Mouse (Mus musculus) hindbrain, embryonic 11.5 days (tissue): ENCODE data around the gene Myo1b. TPM values are rescaled to one million over a fixed set of nuclear protein-coding genes. Genes with fewer than 3 reads are reported as not detected.

ENCODE experiments used
- ATAC-seq: fragments of 200-750 bp; cut with Nextera tagmentation; 2 replicates; pipeline ENCODE4 v1.8.0; 2017; ENCODE audit warnings: mild to moderate bottlenecking, moderate TSS enrichment, moderate library complexity; ENCODE audit not compliant: low FRiP score
- DNase-seq: peaks from one replicate; pipeline ENCODE4 v3.0.0-alpha.2; 2015; ENCODE audit warnings: low spot score
- H3K27ac ChIP-seq: fragments of 300-500 bp; sonication (generic); 2 replicates; pipeline ENCODE4 v1.5.1; 2014; ENCODE audit warnings: mild to moderate bottlenecking, low read depth, low read length
- H3K27me3 ChIP-seq: fragments of 300-500 bp; sonication (generic); 2 replicates; pipeline ENCODE4 v1.6.1; 2014; ENCODE audit warnings: mild to moderate bottlenecking, low read length, moderate library complexity, mixed read lengths; ENCODE audit not compliant: control insufficient read depth, insufficient read depth
- H3K36me3 ChIP-seq: fragments of 300-500 bp; sonication (generic); 2 replicates; pipeline ENCODE4 v1.6.1; 2014; ENCODE audit warnings: mild to moderate bottlenecking, low read length, moderate library complexity, mixed read lengths; ENCODE audit not compliant: control insufficient read depth, insufficient read depth
- H3K4me1 ChIP-seq: fragments of 300-500 bp; sonication (generic); replicated peaks from 2 replicates; pipeline ENCODE4 v1.6.1; 2014; ENCODE audit warnings: low read length, mixed read lengths; ENCODE audit not compliant: control insufficient read depth, insufficient read depth
- H3K4me2 ChIP-seq: fragments of 300-500 bp; sonication (generic); replicated peaks from 2 replicates; pipeline ENCODE4 v1.6.1; 2014; ENCODE audit warnings: mild to moderate bottlenecking, low read depth, low read length
- H3K4me3 ChIP-seq: fragments of 300-500 bp; sonication (generic); 2 replicates; pipeline ENCODE4 v1.5.1; 2014; ENCODE audit warnings: low read depth, low read length
- H3K9ac ChIP-seq: fragments of 300-500 bp; sonication (generic); 2 replicates; pipeline ENCODE4 v1.6.1; 2014; ENCODE audit warnings: low read depth, low read length
- H3K9me3 ChIP-seq: fragments of 300-500 bp; sonication (generic); 2 replicates; pipeline ENCODE4 v1.6.1; 2016; ENCODE audit warnings: low read length; ENCODE audit not compliant: control insufficient read depth
- WGBS: fragments of 180-500 bp; shearing (Covaris S2); extraction: QIAGEN DNeasy Blood & Tissue Kit; methylation state at CpG from one replicate; pipeline ENCODE4 v1.1.7; 2014; 5-methylcytosine and 5-hydroxymethylcytosine counted together
- polyA plus RNA-seq: library from polyadenylated mRNA; unstranded; fragments of >200 nt; fragmentation: Nextera tagmentation; extraction: Ambion mirVana; gene quantifications from 2 replicates; pipeline ENCODE4 v1.2.1, GENCODE M21; 2014

Myo1b gene
- polyA plus RNA-seq, 1 experiment from 2014 or later: 156 TPM

- H3K9ac ChIP-seq: no peak overlapping the region
- 51% methylated on average over 11 of the region's 12 CpGs for WGBS
- no peaks in the 10 kb centered on the region for H3K9me3 ChIP-seq
- ATAC-seq: no peak
- no peak overlapping the region for H3K4me3 ChIP-seq
- 0 out of 2 replicates have a peak, but pooled peaks cover 3% of the 10 kb centered on the region for H3K36me3 ChIP-seq
- no peak overlapping the region for H3K4me2 ChIP-seq
- no peak for DNase-seq
- no peaks in the 10 kb centered on the region for H3K27me3 ChIP-seq
- no peaks in the 10 kb centered on the region for H3K4me1 ChIP-seq
- H3K27ac ChIP-seq: no peak overlapping the region
Observed at GRCm38 (mm10) chr1:51804296-51805039, 111.4 kb downstream of the Myo1b start.

- Histone ChIP-seq H3K36me3 (0 out of 2 replicates have a peak, but pooled peaks cover 3% of the 10 kb centered on the region), H3K9me3 (no peaks in the 10 kb centered on the region), H3K27ac (no peak overlapping the region), H3K4me3 (no peak overlapping the region), H3K27me3 (no peaks in the 10 kb centered on the region), H3K4me1 (peaks cover 6% of the 10 kb centered on the region; the same call in 1 of the 2 replicates), H3K4me2 (no peak overlapping the region), H3K9ac (no peak overlapping the region)
- DNase-seq (peak; percentile 21), ATAC-seq (peak; percentile 73; the same call in 1 of the 2 replicates)
- 65% methylated on average over 7 of the region's 7 CpGs for WGBS
Observed at GRCm38 (mm10) chr1:51798011-51798471, 117.8 kb downstream of the Myo1b start.

GRCm38 (mm10) chr1:51795586-51796309, 120.1 kb downstream of the Myo1b start:
- peak; percentile 41 for DNase-seq
- no peaks in the 10 kb centered on the region for H3K27me3 ChIP-seq

GRCm38 (mm10) chr1:51789269-51789668, 126.6 kb downstream of the Myo1b start:
- no peak overlapping the region for H3K27ac ChIP-seq
- ATAC-seq (no peak), DNase-seq (no peak)
- no peak overlapping the region for H3K4me2 ChIP-seq
- H3K9me3 ChIP-seq: 0 out of 2 replicates have a peak, but pooled peaks cover 2% of the 10 kb centered on the region
- no peak overlapping the region for H3K9ac ChIP-seq
- peaks cover 7% of the 10 kb centered on the region for H3K36me3 ChIP-seq
- no peaks in the 10 kb centered on the region for H3K4me1 ChIP-seq
- no peak overlapping the region for H3K4me3 ChIP-seq
- no peaks in the 10 kb centered on the region for H3K27me3 ChIP-seq
- 70% methylated on average over 6 of the region's 6 CpGs for WGBS

More at GRCm38 (mm10) chr1:51795586-51796309, 120.1 kb downstream of the Myo1b start:
- no peak overlapping the region for H3K4me2 ChIP-seq
- ATAC-seq: peak; percentile 66
- H3K4me1 ChIP-seq: peaks cover 6% of the 10 kb centered on the region; the same call in 1 of the 2 replicates
- no peak overlapping the region for H3K4me3 ChIP-seq
- H3K9ac ChIP-seq: no peak overlapping the region
- peak overlapping the region; percentile 43 for H3K27ac ChIP-seq
- H3K9me3 ChIP-seq: 0 out of 2 replicates have a peak, but pooled peaks cover 2% of the 10 kb centered on the region
- peaks cover 10% of the 10 kb centered on the region for H3K36me3 ChIP-seq
- 70% methylated on average over 9 of the region's 9 CpGs for WGBS

DNA sequence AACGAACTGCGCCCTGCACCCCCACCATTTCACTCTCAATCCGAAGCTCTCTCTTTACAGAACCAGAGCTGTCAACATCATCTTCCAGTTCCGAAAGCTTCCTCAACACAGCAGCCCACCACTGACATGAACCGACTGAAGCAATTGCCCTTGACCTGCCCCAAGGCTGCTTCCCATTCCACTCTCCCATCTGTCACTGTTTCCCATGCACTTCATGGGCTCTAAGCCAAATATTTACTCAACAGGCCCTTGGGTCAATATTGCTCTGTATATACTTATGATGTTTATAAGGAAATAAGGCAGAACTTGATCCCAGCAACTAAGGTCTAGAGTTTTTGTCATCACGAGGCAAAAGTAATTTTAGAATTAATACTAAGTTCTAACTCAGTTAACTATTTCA, 133.8 kb downstream of the Myo1b start:
- no peak overlapping the region for H3K27ac ChIP-seq
- H3K4me2 ChIP-seq: no peak overlapping the region
- no peak overlapping the region for H3K9ac ChIP-seq
- H3K36me3 ChIP-seq: no peaks in the 10 kb centered on the region
- no peak for DNase-seq
- no peaks in the 10 kb centered on the region for H3K4me1 ChIP-seq
- 74% methylated on average over 6 of the region's 6 CpGs for WGBS
- no peak for ATAC-seq
- H3K9me3 ChIP-seq: no peaks in the 10 kb centered on the region
- H3K27me3 ChIP-seq: no peaks in the 10 kb centered on the region
- no peak overlapping the region for H3K4me3 ChIP-seq

- H3K36me3 ChIP-seq: peaks cover 2% of the 10 kb centered on the region; the same call in 1 of the 2 replicates
- no peak overlapping the region for H3K4me3 ChIP-seq
- H3K27ac ChIP-seq: no peak overlapping the region
- ATAC-seq (no peak), DNase-seq (no peak)
- H3K4me2 ChIP-seq: no peak overlapping the region
- no peak overlapping the region for H3K9ac ChIP-seq
- H3K27me3 ChIP-seq: no peaks in the 10 kb centered on the region
- no peaks in the 10 kb centered on the region for H3K4me1 ChIP-seq
- H3K9me3 ChIP-seq: no peaks in the 10 kb centered on the region
Observed at GRCm38 (mm10) chr1:51780357-51780756, 135.5 kb downstream of the Myo1b start.

- H3K4me2 ChIP-seq: no peak overlapping the region
- no peaks in the 10 kb centered on the region for H3K4me1 ChIP-seq
- H3K9ac ChIP-seq: no peak overlapping the region
- H3K4me3 ChIP-seq: no peak overlapping the region
- peaks cover 4% of the 10 kb centered on the region; the same call in 1 of the 2 replicates for H3K36me3 ChIP-seq
- H3K27me3 ChIP-seq: no peaks in the 10 kb centered on the region
- no peak for DNase-seq
- H3K9me3 ChIP-seq: no peaks in the 10 kb centered on the region
- WGBS: 93% methylated on average over 7 of the region's 7 CpGs
- ATAC-seq: no peak
- no peak overlapping the region for H3K27ac ChIP-seq
Observed at GRCm38 (mm10) chr1:51778241-51778640, 137.6 kb downstream of the Myo1b start.

- H3K36me3 ChIP-seq: 0 out of 2 replicates have a peak, but pooled peaks cover 2% of the 10 kb centered on the region
- ATAC-seq (no peak), DNase-seq (no peak)
- no peaks in the 10 kb centered on the region for H3K27me3 ChIP-seq
- no peak overlapping the region for H3K27ac ChIP-seq
- no peak overlapping the region for H3K9ac ChIP-seq
- H3K9me3 ChIP-seq: no peaks in the 10 kb centered on the region
- H3K4me1 ChIP-seq: no peaks in the 10 kb centered on the region
- H3K4me3 ChIP-seq: no peak overlapping the region
- 89% methylated on average over 5 of the region's 5 CpGs for WGBS
- no peak overlapping the region for H3K4me2 ChIP-seq
Observed at GRCm38 (mm10) chr1:51770504-51770871, 145.4 kb downstream of the Myo1b start.
